ENCODE assay signal across 8 mouse cellular contexts in genomic region chr12:29367741-29368106, GRCm38 (mm10).
DNase-seq lines count a peak whose midpoint lies in the region; ATAC-seq and TF ChIP-seq lines count a peak whose summit lies in the region.
"Not testable (repeated sequence)": the region's sequence is repeated elsewhere in the genome, so short reads cannot be mapped to it uniquely, and the experiment has no call there.

No protein-coding gene starts in this region.

- TF ChIP-seq POLR2A in cortical plate, adult 2 months (IDR thresholded peaks at IDR 0.05; ENCODE audit: extremely low read depth, insufficient read depth, low read length) = not testable (repeated sequence)

- H3K9ac ChIP-seq in forebrain, embryonic 11.5 days (ENCODE audit: low read length) = peak overlapping the region; percentile 50
- H3K9ac ChIP-seq in hindbrain, embryonic 12.5 days; stomach, embryonic 14.5 days (replicated peaks; ENCODE audit: low read depth, low read length): not testable (repeated sequence)
- H3K9ac ChIP-seq in kidney, embryonic 14.5 days (ENCODE audit: low read depth, low read length) = peak overlapping the region; percentile 28; the same call in 1 of the 2 replicates
- peak overlapping the region; percentile 39; the same call in 1 of the 2 replicates for H3K9ac ChIP-seq in limb, embryonic 13.5 days
- H3K9ac ChIP-seq in midbrain, embryonic 14.5 days (replicated peaks; ENCODE audit: low read length) = peak overlapping the region; percentile 51; the same call in 1 of the 2 replicates

- DNase-seq in forebrain, embryonic 11.5 days (ENCODE audit: low spot score); heart, embryonic 10.5 days (ENCODE audit: low spot score); midbrain, embryonic 14.5 days: not testable (repeated sequence)

- H3K36me3 ChIP-seq in forebrain, embryonic 11.5 days (ENCODE audit: control insufficient read depth, insufficient read depth, low read length); heart, embryonic 10.5 days; hindbrain, embryonic 12.5 days; kidney, embryonic 14.5 days (ENCODE audit: control insufficient read depth, insufficient read depth, low read length); limb, embryonic 13.5 days; midbrain, embryonic 14.5 days (ENCODE audit: control insufficient read depth, insufficient read depth, low read length); stomach, embryonic 14.5 days (ENCODE audit: control insufficient read depth, insufficient read depth, low read length): not testable (repeated sequence)

- not testable (repeated sequence) for H3K9me3 ChIP-seq in forebrain, embryonic 11.5 days (ENCODE audit: control insufficient read depth, low read length); heart, embryonic 10.5 days; hindbrain, embryonic 12.5 days (replicated peaks); kidney, embryonic 14.5 days (ENCODE audit: control insufficient read depth, low read length); limb, embryonic 13.5 days; midbrain, embryonic 14.5 days (ENCODE audit: control insufficient read depth, low read length); stomach, embryonic 14.5 days (ENCODE audit: control insufficient read depth, low read depth, low read length)

- H3K4me1 ChIP-seq in cortical plate, adult 2 months (ENCODE audit: control insufficient read depth, insufficient read depth, low read length); forebrain, embryonic 11.5 days (replicated peaks; ENCODE audit: control insufficient read depth, insufficient read depth, low read length); stomach, embryonic 14.5 days (ENCODE audit: control insufficient read depth, insufficient read depth, low read length): not testable (repeated sequence)
- H3K4me1 ChIP-seq in heart, embryonic 10.5 days = peaks cover 24% of the 10 kb centered on the region
- H3K4me1 ChIP-seq in hindbrain, embryonic 12.5 days = peaks cover 27% of the 10 kb centered on the region
- H3K4me1 ChIP-seq in kidney, embryonic 14.5 days (ENCODE audit: control insufficient read depth, insufficient read depth, low read length) = peaks cover 12% of the 10 kb centered on the region
- peaks cover 12% of the 10 kb centered on the region for H3K4me1 ChIP-seq in limb, embryonic 13.5 days
- peaks cover 21% of the 10 kb centered on the region for H3K4me1 ChIP-seq in midbrain, embryonic 14.5 days (ENCODE audit: control insufficient read depth, insufficient read depth, low read length)

- H3K4me2 ChIP-seq in forebrain, embryonic 11.5 days (ENCODE audit: low read depth, low read length, severe bottlenecking) = peak overlapping the region; percentile 48
- H3K4me2 ChIP-seq in hindbrain, embryonic 12.5 days (replicated peaks) = peak overlapping the region; percentile 42
- H3K4me2 ChIP-seq in kidney, embryonic 14.5 days (replicated peaks; ENCODE audit: low read depth, low read length) = peak overlapping the region; percentile 46
- H3K4me2 ChIP-seq in limb, embryonic 13.5 days (replicated peaks) = peak overlapping the region; percentile 54
- peak overlapping the region; percentile 44 for H3K4me2 ChIP-seq in midbrain, embryonic 14.5 days (ENCODE audit: low read length)
- H3K4me2 ChIP-seq in stomach, embryonic 14.5 days (replicated peaks; ENCODE audit: low read depth, low read length) = peak overlapping the region; percentile 35

- ATAC-seq in forebrain, embryonic 11.5 days (replicated peaks; ENCODE audit: low FRiP score); kidney, embryonic 14.5 days (ENCODE audit: low FRiP score, low TSS enrichment); limb, embryonic 13.5 days (ENCODE audit: low FRiP score, low read depth); midbrain, embryonic 14.5 days (ENCODE audit: low FRiP score, low TSS enrichment); stomach, embryonic 14.5 days (ENCODE audit: insufficient number of reproducible peaks, insufficient read depth, low FRiP score, low read depth): not testable (repeated sequence)
- ATAC-seq in hindbrain, embryonic 12.5 days (ENCODE audit: low FRiP score) = peak; percentile 5; the same call in 1 of the 2 replicates

- peak overlapping the region; percentile 44 for H3K27ac ChIP-seq in cortical plate, adult 2 months (ENCODE audit: insufficient read depth, low read length)
- H3K27ac ChIP-seq in forebrain, embryonic 11.5 days (ENCODE audit: low read depth, low read length) = peak overlapping the region; percentile 85
- H3K27ac ChIP-seq in heart, embryonic 10.5 days; kidney, embryonic 14.5 days (ENCODE audit: low read depth, low read length); limb, embryonic 13.5 days: not testable (repeated sequence)
- peak overlapping the region; percentile 96 for H3K27ac ChIP-seq in hindbrain, embryonic 12.5 days
- peak overlapping the region; percentile 93 for H3K27ac ChIP-seq in midbrain, embryonic 14.5 days (replicated peaks; ENCODE audit: low read depth, low read length)
- peak overlapping the region; percentile 27; the same call in 1 of the 2 replicates for H3K27ac ChIP-seq in stomach, embryonic 14.5 days (ENCODE audit: low read length)

- not testable (repeated sequence) for H3K27me3 ChIP-seq in forebrain, embryonic 11.5 days (ENCODE audit: control insufficient read depth, insufficient read depth, low read length); heart, embryonic 10.5 days (ENCODE audit: insufficient read depth, poor library complexity, severe bottlenecking); kidney, embryonic 14.5 days (ENCODE audit: control insufficient read depth, insufficient read depth, low read length); limb, embryonic 13.5 days; midbrain, embryonic 14.5 days (ENCODE audit: control insufficient read depth, insufficient read depth, low read length); stomach, embryonic 14.5 days (ENCODE audit: control insufficient read depth, insufficient read depth, low read length)
- H3K27me3 ChIP-seq in hindbrain, embryonic 12.5 days = peaks cover 23% of the 10 kb centered on the region

- not testable (repeated sequence) for TF ChIP-seq CTCF in cortical plate, adult 2 months (IDR thresholded peaks at IDR 0.05; ENCODE audit: extremely low read depth, insufficient read depth, low read length)

- peak overlapping the region; percentile 30 for H3K4me3 ChIP-seq in cortical plate, adult 2 months (ENCODE audit: insufficient read depth, low read length)
- not testable (repeated sequence) for H3K4me3 ChIP-seq in forebrain, embryonic 11.5 days (ENCODE audit: low read depth, low read length); hindbrain, embryonic 12.5 days; limb, embryonic 13.5 days; midbrain, embryonic 14.5 days (replicated peaks; ENCODE audit: low read depth, low read length); stomach, embryonic 14.5 days (ENCODE audit: low read depth, low read length)
- H3K4me3 ChIP-seq in heart, embryonic 10.5 days = peak overlapping the region; percentile 47; the same call in 1 of the 2 replicates
- peak overlapping the region; percentile 27 for H3K4me3 ChIP-seq in kidney, embryonic 14.5 days (ENCODE audit: low read length)

- 32% methylated on average over 3 of the region's 3 CpGs for WGBS in forebrain, embryonic 11.5 days
- WGBS in heart, embryonic 10.5 days = 49% methylated on average over 3 of the region's 3 CpGs
- 30% methylated on average over 3 of the region's 3 CpGs for WGBS in hindbrain, embryonic 12.5 days
- WGBS in kidney, embryonic 14.5 days = 13% methylated on average over 3 of the region's 3 CpGs
- 31% methylated on average over 3 of the region's 3 CpGs for WGBS in limb, embryonic 13.5 days
- WGBS in midbrain, embryonic 14.5 days = 28% methylated on average over 3 of the region's 3 CpGs
- 26% methylated on average over 3 of the region's 3 CpGs for WGBS in stomach, embryonic 14.5 days
